Mouse (Mus musculus) MEL (cell line): Measurements from ENCODE around the gene Ints12. TPM values are rescaled to one million over a fixed set of nuclear protein-coding genes. Genes with fewer than 3 reads are reported as not detected.

Source experiments
- DNase-seq: peaks from one replicate; pipeline ENCODE4 v3.0.0; 2011; ENCODE audit warnings: low read depth, low spot score
- H3K27ac ChIP-seq: 2 replicates; pipeline ENCODE4 v1.5.1; 2012; ENCODE audit warnings: low read depth, mild to moderate bottlenecking, control low read depth, low read length, moderate library complexity; ENCODE audit not compliant: control insufficient read depth
- H3K27me3 ChIP-seq, 2 experiments: fragments of 150-350 bp in 1 of 2; sonication (generic) in 1 of 2; 2 replicates each; pipeline ENCODE4 v1.6.1; 2012; ENCODE audit warnings: low read length in 2 of 2, mild to moderate bottlenecking in 2 of 2, improper control_type of control experiment in 1 of 2, moderate library complexity in 1 of 2; ENCODE audit not compliant: insufficient read depth in 2 of 2, control insufficient read depth in 1 of 2
- H3K36me3 ChIP-seq, 2 experiments: 2 replicates each; pipeline ENCODE4 v1.6.1; 2012 to 2014; ENCODE audit warnings: low read length in 2 of 2, improper control_type of control experiment in 1 of 2, inconsistent platforms in 1 of 2, mild to moderate bottlenecking in 1 of 2; ENCODE audit not compliant: insufficient read depth in 2 of 2, control insufficient read depth in 1 of 2
- H3K4me1 ChIP-seq, 2 experiments: fragments of 150-350 bp in 1 of 2; sonication (generic) in 1 of 2; 2 replicates each; pipeline ENCODE4 v1.6.1; 2012; ENCODE audit warnings: low read length in 2 of 2, improper control_type of control experiment in 1 of 2, mild to moderate bottlenecking in 1 of 2; ENCODE audit not compliant: insufficient read depth in 2 of 2, control insufficient read depth in 1 of 2
- H3K4me3 ChIP-seq, 2 experiments: fragments of 150-350 bp in 1 of 2; sonication (generic) in 1 of 2; 2 replicates each; pipeline ENCODE4 v1.5.1; 2012; ENCODE audit warnings: low read depth in 2 of 2, low read length in 2 of 2, mild to moderate bottlenecking in 2 of 2, moderate library complexity in 2 of 2, control low read depth in 1 of 2, improper control_type of control experiment in 1 of 2; ENCODE audit not compliant: control insufficient read depth in 1 of 2, insufficient read depth in 1 of 2
- H3K79me2 ChIP-seq: 2 replicates; pipeline ENCODE4 v1.6.1; 2012; ENCODE audit warnings: mild to moderate bottlenecking, low read length, moderate library complexity; ENCODE audit not compliant: control insufficient read depth, poor library complexity, insufficient read depth
- H3K9ac ChIP-seq: 2 replicates; pipeline ENCODE4 v1.6.1; 2012; ENCODE audit warnings: low read depth, mild to moderate bottlenecking, control low read depth, low read length, moderate library complexity; ENCODE audit not compliant: control insufficient read depth, poor library complexity, severe bottlenecking
- H3K9me3 ChIP-seq: fragments of 150-350 bp; sonication (generic); replicated peaks from 2 replicates; pipeline ENCODE4 v1.6.1; 2012; ENCODE audit warnings: mild to moderate bottlenecking, low read length, improper control_type of control experiment, moderate library complexity; ENCODE audit not compliant: insufficient read depth
- BHLHE40 ChIP-seq: IDR thresholded peaks from 2 replicates; pipeline ENCODE4 v1.6.1; 2012; ENCODE audit warnings: low read depth, mild to moderate bottlenecking, inconsistent platforms, low read length, improper control_type of control experiment, borderline replicate concordance
- CHD1 ChIP-seq: IDR thresholded peaks from 2 replicates; pipeline ENCODE4 v1.6.1; 2012; ENCODE audit warnings: low read depth, mild to moderate bottlenecking, inconsistent platforms, low read length, improper control_type of control experiment
- CHD2 ChIP-seq: IDR thresholded peaks from 2 replicates; pipeline ENCODE4 v1.6.1; 2011; ENCODE audit warnings: low read length, improper control_type of control experiment
- ELF1 ChIP-seq: IDR thresholded peaks from 2 replicates; pipeline ENCODE4 v1.6.1; 2014; ENCODE audit warnings: low read depth, mild to moderate bottlenecking, inconsistent platforms, low read length, improper control_type of control experiment, moderate library complexity
- EP300 ChIP-seq, 2 experiments: IDR thresholded peaks; 2 replicates each; pipeline ENCODE4 v1.6.1; 2011; ENCODE audit warnings: improper control_type of control experiment in 2 of 2, low read length in 2 of 2, low read depth in 1 of 2, mild to moderate bottlenecking in 1 of 2
- ETS1 ChIP-seq: IDR thresholded peaks from 2 replicates; pipeline ENCODE4 v1.6.1; 2012; ENCODE audit warnings: low read depth, mild to moderate bottlenecking, inconsistent platforms, low read length, improper control_type of control experiment, moderate library complexity
- GATA1 ChIP-seq: IDR thresholded peaks from 2 replicates; pipeline ENCODE4 v1.6.1; 2011; ENCODE audit warnings: low read depth, low read length, improper control_type of control experiment
- MEF2A ChIP-seq: IDR thresholded peaks from 2 replicates; pipeline ENCODE4 v1.6.1; 2014; ENCODE audit warnings: low read depth, mild to moderate bottlenecking, inconsistent platforms, low read length, improper control_type of control experiment; ENCODE audit not compliant: poor library complexity, insufficient replicate concordance, severe bottlenecking; ENCODE audit errors: extremely low read depth
- MYB ChIP-seq: IDR thresholded peaks from 2 replicates; pipeline ENCODE4 v1.6.1; 2011; ENCODE audit warnings: mild to moderate bottlenecking, low read depth, low read length, improper control_type of control experiment
- MYC ChIP-seq: IDR thresholded peaks from 2 replicates; pipeline ENCODE4 v1.6.1; 2011; ENCODE audit warnings: low read depth, mild to moderate bottlenecking, low read length, improper control_type of control experiment, moderate library complexity
- POLR2A ChIP-seq, 2 experiments: IDR thresholded peaks; 2 replicates each; pipeline ENCODE4 v1.6.1; 2011 to 2012; ENCODE audit warnings: low read length in 2 of 2, mild to moderate bottlenecking in 2 of 2, control low read depth in 1 of 2, improper control_type of control experiment in 1 of 2, low read depth in 1 of 2, moderate library complexity in 1 of 2; ENCODE audit not compliant: control insufficient read depth in 1 of 2, insufficient read depth in 1 of 2, poor library complexity in 1 of 2
- RCOR1 ChIP-seq: IDR thresholded peaks from 2 replicates; pipeline ENCODE4 v1.6.1; 2012; ENCODE audit warnings: low read depth, mild to moderate bottlenecking, inconsistent platforms, low read length, improper control_type of control experiment
- SIN3A ChIP-seq: IDR thresholded peaks from 2 replicates; pipeline ENCODE4 v1.6.1; 2012; ENCODE audit warnings: low read length, improper control_type of control experiment, inconsistent platforms
- SMC3 ChIP-seq: IDR thresholded peaks from 2 replicates; pipeline ENCODE4 v1.6.1; 2011; ENCODE audit warnings: low read depth, low read length, improper control_type of control experiment
- TBP ChIP-seq: IDR thresholded peaks from 2 replicates; pipeline ENCODE4 v1.8.0; 2011; ENCODE audit warnings: low read depth, low read length, improper control_type of control experiment
- TCF12 ChIP-seq: IDR thresholded peaks from 2 replicates; pipeline ENCODE4 v1.6.1; 2014; ENCODE audit warnings: low read depth, mild to moderate bottlenecking, inconsistent platforms, low read length, improper control_type of control experiment, moderate library complexity
- USF1 ChIP-seq: IDR thresholded peaks from 2 replicates; pipeline ENCODE4 v1.6.1; 2014; ENCODE audit warnings: low read depth, mild to moderate bottlenecking, inconsistent platforms, low read length, improper control_type of control experiment, moderate library complexity
- USF2 ChIP-seq, 2 experiments: IDR thresholded peaks; 2 replicates each; pipeline ENCODE4 v1.6.1; 2011 to 2012; ENCODE audit warnings: improper control_type of control experiment in 2 of 2, low read length in 2 of 2, borderline replicate concordance in 1 of 2, inconsistent platforms in 1 of 2, low read depth in 1 of 2, mild to moderate bottlenecking in 1 of 2; ENCODE audit not compliant: insufficient read depth in 1 of 2
- polyA plus RNA-seq, 2 experiments: library from polyadenylated mRNA; stranded (reverse) in 1 of 2; unstranded in 1 of 2; fragments of >175 nt in 1 of 2; fragments of >200 nt in 1 of 2; gene quantifications; 2 replicates each; pipeline versions ENCODE4 v1.2.1 to v1.2.4; 2012; ENCODE audit warnings: low replicate concordance in 2 of 2, low read depth in 1 of 2; ENCODE audit not compliant: insufficient read length in 2 of 2, insufficient read depth in 1 of 2, missing spikeins in 1 of 2
- total RNA-seq: library from RNA; depleted of rRNA; stranded (reverse); fragments of 300-350 nt; gene quantifications from 2 replicates; pipeline ENCODE4 v1.2.3, GENCODE M21; 2012

Gene Ints12
- total and polyA plus RNA-seq, 3 experiments = 13.8 to 15.2 TPM; not detected in 1

GRCm38 (mm10) chr3:133098336-133098735 is 6.7 kb downstream of the Ints12 start:
- H3K27ac ChIP-seq = peak overlapping the region; percentile 79
- peak; percentile 74 for DNase-seq
- no peak overlapping the region for H3K9ac ChIP-seq
- H3K79me2 ChIP-seq = peaks cover 5% of the 10 kb centered on the region; the same call in 1 of the 2 replicates
- no peaks in the 10 kb centered on the region for H3K27me3 ChIP-seq
- peak; percentile 17; the same call in 1 of the 2 replicates for TF ChIP-seq BHLHE40
- TF ChIP-seq USF2 (IDR thresholded peaks at IDR 0.05; ENCODE audit: borderline replicate concordance in 1 of 2, insufficient read depth in 1 of 2, low read depth in 1 of 2, low read length in 2 of 2) = no peak
- TF ChIP-seq ELF1 = peak; percentile 56; the same call in 1 of the 2 replicates
- no peak for TF ChIP-seq USF1
- TF ChIP-seq MEF2A = peak; percentile 16; the same call in 1 of the 2 replicates
- peak; percentile 83 for TF ChIP-seq MYB
- TF ChIP-seq ETS1 = peak; percentile 99
- TF ChIP-seq SIN3A = peak; percentile 96
- TF ChIP-seq SMC3 = peak; percentile 8; the same call in 1 of the 2 replicates
- TF ChIP-seq MYC = 0 out of 2 replicates have a peak, but pooled peaks have one; percentile 13
- peak; percentile 98 for TF ChIP-seq RCOR1
- TF ChIP-seq EP300 (IDR thresholded peaks at IDR 0.05; ENCODE audit: low read depth in 1 of 2, low read length in 2 of 2) = peak; percentile 85 to 92
- TF ChIP-seq CHD2 = no peak
- TF ChIP-seq TCF12 = peak; percentile 85
- peak; percentile 94 for TF ChIP-seq GATA1
- H3K4me1 ChIP-seq = peaks cover 20 to 22% of the 10 kb centered on the region in 2 experiments
- H3K9me3 ChIP-seq = no peaks in the 10 kb centered on the region
- peak overlapping the region in 1 of 2 experiments; percentile 30; a peak in 1 of 4 replicates for H3K4me3 ChIP-seq
- H3K36me3 ChIP-seq = peaks cover 16 to 47% of the 10 kb centered on the region in 2 experiments

GRCm38 (mm10) chr3:133098909-133099308 is 7.3 kb downstream of the Ints12 start:
- Histone ChIP-seq H3K27ac (no peak overlapping the region), H3K36me3 (peaks cover 16 to 43% of the 10 kb centered on the region in 2 experiments), H3K79me2 (0 out of 2 replicates have a peak, but pooled peaks cover 1% of the 10 kb centered on the region), H3K9ac (no peak overlapping the region), H3K27me3 (no peaks in the 10 kb centered on the region), H3K9me3 (no peaks in the 10 kb centered on the region), H3K4me3 (no peak overlapping the region), H3K4me1 (peaks cover 18% of the 10 kb centered on the region in 2 experiments)
- TF ChIP-seq CHD1 (no peak), TBP (no peak), POLR2A (IDR thresholded peaks at IDR 0.05; ENCODE audit: control insufficient read depth in 1 of 2, insufficient read depth in 1 of 2, low read depth in 1 of 2, low read length in 2 of 2, poor library complexity in 1 of 2) (no peak), GATA1 (no peak)
- no peak for DNase-seq
